Mouse (Mus musculus) forebrain, embryonic 14.5 days (tissue): ENCODE measurements around the gene Ttc33. TPM values are rescaled to one million over a fixed set of nuclear protein-coding genes. Genes with fewer than 3 reads are reported as not detected.
A peak's percentile ranks its signal among the peaks of the same experiment; 100 is the strongest.
"Not testable (repeated sequence)": the region's sequence is repeated elsewhere in the genome, so short reads cannot be mapped to it uniquely, and the experiment has no call there.

Source experiments
- ATAC-seq: fragments of 200-750 bp; cut with Nextera tagmentation; 2 replicates; pipeline ENCODE4 v1.8.0; 2017; ENCODE audit warnings: mild to moderate bottlenecking, moderate library complexity
- DNase-seq: peaks from one replicate; pipeline ENCODE4 v3.0.0-alpha.2; 2015; ENCODE audit warnings: low spot score
- H3K27ac ChIP-seq: fragments of 300-500 bp; sonication (generic); 2 replicates; pipeline ENCODE4 v1.5.1; 2014; ENCODE audit warnings: low read depth, mild to moderate bottlenecking, control low read depth, low read length, moderate library complexity
- H3K27me3 ChIP-seq: fragments of 300-500 bp; sonication (generic); replicated peaks from 2 replicates; pipeline ENCODE4 v1.6.1; 2014; ENCODE audit warnings: low read length, control low read depth, mixed read lengths; ENCODE audit not compliant: control insufficient read depth, insufficient read depth
- H3K36me3 ChIP-seq: fragments of 300-500 bp; sonication (generic); 2 replicates; pipeline ENCODE4 v1.6.1; 2014; ENCODE audit warnings: low read length, control low read depth; ENCODE audit not compliant: control insufficient read depth, insufficient read depth
- H3K4me1 ChIP-seq: fragments of 300-500 bp; sonication (generic); 2 replicates; pipeline ENCODE4 v1.6.1; 2014; ENCODE audit warnings: antibody characterized with exemption, low read length, control low read depth; ENCODE audit not compliant: control insufficient read depth, insufficient read depth
- H3K4me2 ChIP-seq: fragments of 300-500 bp; sonication (generic); 2 replicates; pipeline ENCODE4 v1.6.1; 2014; ENCODE audit warnings: mild to moderate bottlenecking, control low read depth, low read length
- H3K4me3 ChIP-seq: fragments of 300-500 bp; sonication (generic); 2 replicates; pipeline ENCODE4 v1.5.1; 2014; ENCODE audit warnings: low read depth, low read length, control low read depth
- H3K9ac ChIP-seq: fragments of 300-500 bp; sonication (generic); 2 replicates; pipeline ENCODE4 v1.6.1; 2014; ENCODE audit warnings: mild to moderate bottlenecking, low read length, control low read depth, moderate library complexity
- H3K9me3 ChIP-seq: fragments of 300-500 bp; sonication (generic); replicated peaks from 2 replicates; pipeline ENCODE4 v1.6.1; 2016; ENCODE audit warnings: low read length, control low read depth, mixed read lengths; ENCODE audit not compliant: control insufficient read depth
- WGBS: fragments of 180-500 bp; shearing (Covaris S2); extraction: QIAGEN DNeasy Blood & Tissue Kit; methylation state at CpG from one replicate; pipeline ENCODE4 v1.1.7; 2014; 5-methylcytosine and 5-hydroxymethylcytosine counted together
- polyA plus RNA-seq: library from polyadenylated mRNA; unstranded; fragments of >200 nt; fragmentation: Nextera tagmentation; extraction: Ambion mirVana; gene quantifications from 2 replicates; pipeline ENCODE4 v1.2.1, GENCODE M21; 2014

Gene Ttc33
- polyA plus RNA-seq, 1 experiment from 2014 or later = 65.6 TPM

DNA sequence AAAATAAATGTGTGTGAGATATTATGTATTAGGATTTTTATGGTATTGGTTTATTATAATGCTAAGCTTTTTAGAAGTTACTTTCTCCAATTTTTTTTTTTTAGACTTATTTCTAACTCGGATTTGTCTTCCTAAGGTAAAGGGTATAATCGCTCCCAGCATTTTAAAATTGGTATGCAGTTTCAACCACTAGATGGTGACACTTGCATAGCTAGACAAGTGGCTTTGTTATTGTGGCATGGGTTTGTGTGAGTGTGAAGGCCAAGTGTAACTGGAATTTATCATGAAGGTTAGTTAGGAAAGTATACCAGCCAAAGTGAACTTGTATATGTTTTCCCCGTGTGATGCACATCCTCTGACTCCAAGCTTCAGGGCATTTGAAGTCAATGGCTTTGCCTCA is 8.5 kb downstream of the Ttc33 start:
- WGBS = 82% methylated on average over 3 of the region's 3 CpGs
- Histone ChIP-seq H3K27me3 (no peaks in the 10 kb centered on the region), H3K9me3 (no peaks in the 10 kb centered on the region), H3K4me1 (no peaks in the 10 kb centered on the region), H3K9ac (no peak overlapping the region), H3K27ac (no peak overlapping the region), H3K36me3 (peaks cover 19% of the 10 kb centered on the region; the same call in 1 of the 2 replicates), H3K4me2 (no peak overlapping the region), H3K4me3 (no peak overlapping the region)
- ATAC-seq (no peak), DNase-seq (peak; percentile 25)

- 92% methylated on average over 6 of the region's 6 CpGs for WGBS
- no peaks in the 10 kb centered on the region for H3K27me3 ChIP-seq
- ATAC-seq = no peak
Observed at GRCm38 (mm10) chr15:5194446-5194845, 9.1 kb downstream of the Ttc33 start.

GRCm38 (mm10) chr15:5194931-5195330 is 9.6 kb downstream of the Ttc33 start:
- Histone ChIP-seq H3K27ac (no peak overlapping the region), H3K27me3 (no peaks in the 10 kb centered on the region), H3K4me3 (no peak overlapping the region), H3K9ac (no peak overlapping the region), H3K4me1 (no peaks in the 10 kb centered on the region), H3K9me3 (no peaks in the 10 kb centered on the region), H3K36me3 (peaks cover 14% of the 10 kb centered on the region; the same call in 1 of the 2 replicates), H3K4me2 (no peak overlapping the region)
- DNase-seq = no peak
- ATAC-seq = no peak
- 95% methylated on average over 9 of the region's 9 CpGs for WGBS

More at GRCm38 (mm10) chr15:5194446-5194845, 9.1 kb downstream of the Ttc33 start:
- Histone ChIP-seq H3K9ac (no peak overlapping the region), H3K4me3 (no peak overlapping the region), H3K9me3 (no peaks in the 10 kb centered on the region), H3K36me3 (peaks cover 18% of the 10 kb centered on the region; the same call in 1 of the 2 replicates), H3K4me2 (no peak overlapping the region), H3K27ac (no peak overlapping the region), H3K4me1 (no peaks in the 10 kb centered on the region)
- no peak for DNase-seq

- 57% methylated on average over 4 of the region's 4 CpGs for whole genome bisulfite sequencing
- H3K9ac ChIP-seq = no peak overlapping the region
- no peaks in the 10 kb centered on the region for H3K4me1 ChIP-seq
- DNase-seq (no peak), ATAC-seq (no peak)
- H3K27ac ChIP-seq = no peak overlapping the region
- no peaks in the 10 kb centered on the region for H3K9me3 ChIP-seq
- no peak overlapping the region for H3K4me2 ChIP-seq
- no peak overlapping the region for H3K4me3 ChIP-seq
- H3K36me3 ChIP-seq = peaks cover 8% of the 10 kb centered on the region; the same call in 1 of the 2 replicates
- no peaks in the 10 kb centered on the region for H3K27me3 ChIP-seq
Observed at GRCm38 (mm10) chr15:5195987-5196514, 10.7 kb downstream of the Ttc33 start.

GRCm38 (mm10) chr15:5196691-5197090 is 11.4 kb downstream of the Ttc33 start:
- ATAC-seq (no peak), DNase-seq (no peak)
- H3K27me3 ChIP-seq = no peaks in the 10 kb centered on the region
- no peak overlapping the region for H3K4me2 ChIP-seq
- H3K27ac ChIP-seq = no peak overlapping the region
- H3K4me3 ChIP-seq = no peak overlapping the region
- no peaks in the 10 kb centered on the region for H3K4me1 ChIP-seq
- no peaks in the 10 kb centered on the region for H3K9me3 ChIP-seq
- H3K9ac ChIP-seq = no peak overlapping the region
- H3K36me3 ChIP-seq = peaks cover 5% of the 10 kb centered on the region; the same call in 1 of the 2 replicates
- 76% methylated on average over 4 of the region's 4 CpGs for WGBS

DNA sequence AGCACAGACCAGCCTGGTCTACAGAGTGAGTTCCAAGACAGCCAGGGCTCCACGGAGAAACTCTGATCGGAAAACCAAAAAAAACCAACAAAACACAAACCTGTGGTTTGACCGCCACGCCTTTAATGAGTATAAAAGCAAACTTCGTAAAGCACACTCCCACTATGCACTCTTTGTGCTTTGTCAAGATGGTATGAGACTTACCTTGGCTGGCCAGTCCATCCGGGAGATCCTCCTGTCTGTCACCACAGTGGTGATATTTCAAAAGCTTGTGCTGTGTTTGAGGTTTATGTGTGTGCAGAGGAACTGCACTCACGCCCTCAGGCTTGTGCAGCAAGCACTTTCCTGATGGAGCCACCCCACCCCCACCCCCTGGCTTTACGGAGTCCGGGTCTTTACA is 19.9 kb downstream of the Ttc33 start:
- ATAC-seq = no peak
- 93% methylated on average over 9 of the region's 9 CpGs for WGBS
- H3K9ac ChIP-seq = no peak overlapping the region

DNA sequence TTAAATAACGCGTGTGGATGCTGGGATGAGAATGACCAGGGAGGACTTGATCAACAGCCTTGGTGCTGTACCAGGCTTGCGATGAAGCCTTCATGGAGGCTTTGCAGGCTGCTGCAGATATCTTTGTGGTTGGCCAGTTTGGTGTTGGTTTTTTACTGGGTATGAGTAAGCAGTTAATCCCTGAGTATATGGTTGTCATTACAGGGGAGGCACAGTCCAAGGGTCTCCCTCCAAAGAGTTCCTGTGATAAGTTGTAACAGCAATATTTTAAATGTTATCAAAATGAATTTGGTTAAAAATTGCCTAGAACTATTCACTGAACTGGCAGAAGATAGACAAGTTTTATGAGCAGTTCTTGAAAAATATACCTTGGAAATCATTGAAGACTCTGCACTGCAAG is 23.8 kb downstream of the Ttc33 start:
- 91% methylated on average over 3 of the region's 3 CpGs for WGBS
- ATAC-seq (no peak), DNase-seq (no peak)
- Histone ChIP-seq H3K9ac (no peak overlapping the region), H3K36me3 (peaks cover 12% of the 10 kb centered on the region; the same call in 1 of the 2 replicates), H3K4me1 (no peaks in the 10 kb centered on the region), H3K27me3 (no peaks in the 10 kb centered on the region), H3K4me3 (no peak overlapping the region), H3K4me2 (no peak overlapping the region), H3K27ac (no peak overlapping the region), H3K9me3 (no peaks in the 10 kb centered on the region)

More for the DNA sequence above, 19.9 kb downstream of the Ttc33 start:
- peaks cover 1% of the 10 kb centered on the region; the same call in 1 of the 2 replicates for H3K36me3 ChIP-seq
- no peak for DNase-seq
- H3K4me3 ChIP-seq = no peak overlapping the region
- no peak overlapping the region for H3K4me2 ChIP-seq
- H3K27me3 ChIP-seq = no peaks in the 10 kb centered on the region
- no peak overlapping the region for H3K27ac ChIP-seq
- H3K4me1 ChIP-seq = no peaks in the 10 kb centered on the region
- H3K9me3 ChIP-seq = no peaks in the 10 kb centered on the region

GRCm38 (mm10) chr15:5220491-5220890 is 35.2 kb downstream of the Ttc33 start:
- Histone ChIP-seq H3K27me3 (no peaks in the 10 kb centered on the region), H3K27ac (no peak overlapping the region), H3K4me2 (no peak overlapping the region), H3K4me3 (no peak overlapping the region), H3K9me3 (no peaks in the 10 kb centered on the region), H3K4me1 (no peaks in the 10 kb centered on the region), H3K36me3 (0 out of 2 replicates have a peak, but pooled peaks cover 6% of the 10 kb centered on the region), H3K9ac (no peak overlapping the region)
- ATAC-seq = no peak
- 89% methylated on average over 6 of the region's 6 CpGs for WGBS
- DNase-seq = no peak

DNA sequence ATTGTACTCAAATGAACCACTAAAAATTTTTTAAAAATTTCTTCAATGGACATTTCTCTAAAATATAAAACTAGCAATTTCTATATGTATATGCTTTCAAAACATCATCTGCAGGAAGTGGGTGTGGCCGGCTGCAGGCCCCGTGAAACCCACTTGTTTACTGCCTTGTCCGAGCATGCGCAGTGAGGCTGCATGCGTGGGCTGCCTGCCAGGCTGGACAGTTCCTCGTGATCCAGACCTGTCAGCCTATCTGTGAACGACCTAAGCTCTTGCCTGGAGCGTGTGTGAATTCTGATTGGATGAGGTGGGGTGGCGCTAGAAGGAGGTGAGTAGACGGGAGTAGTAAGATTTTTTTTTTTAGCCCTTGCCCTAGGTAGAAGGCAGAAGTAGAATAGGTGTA is 45.4 kb downstream of the Ttc33 start:
- not testable (repeated sequence) for H3K4me2 ChIP-seq, H3K9me3 ChIP-seq, H3K36me3 ChIP-seq, H3K27ac ChIP-seq, H3K27me3 ChIP-seq, H3K9ac ChIP-seq, DNase-seq, ATAC-seq, H3K4me3 ChIP-seq, H3K4me1 ChIP-seq
- WGBS = 88% methylated on average over 10 of the region's 10 CpGs
